Mouse (Mus musculus): ENCODE measurements around the gene Tmem11.

GRCm38 (mm10) chr11:60843412-60843811, 35.7 kb downstream of the Tmem11 start:
- TF ChIP-seq CTCF (IDR thresholded peaks at IDR 0.05; ENCODE audit: low read depth, low read length): no peak
- TF ChIP-seq GATA1 (IDR thresholded peaks at IDR 0.05; ENCODE audit: borderline replicate concordance, low read length): no peak
- no peak for TF ChIP-seq POLR2AphosphoS5 (IDR thresholded peaks at IDR 0.05; ENCODE audit: insufficient replicate concordance, low read depth, low read length)

All from G1E (cell line).